Mouse (Mus musculus): ENCODE data around the gene Gm28051. TPM values are rescaled to one million over a fixed set of nuclear protein-coding genes. Genes with fewer than 3 reads are reported as not detected.

Gene Gm28051
- polyA plus RNA-seq, 1 experiment from 2014 or later, result not detected

- no peaks in the 10 kb centered on the region for H3K4me1 ChIP-seq (replicated peaks)
- no peak overlapping the region for H3K4me2 ChIP-seq
- no peaks in the 10 kb centered on the region for H3K9me3 ChIP-seq (replicated peaks)
- H3K4me3 ChIP-seq, result no peak overlapping the region
- H3K9ac ChIP-seq, result no peak overlapping the region
- 91% methylated on average over 4 of the region's 4 CpGs for WGBS
- no peaks in the 10 kb centered on the region for H3K27me3 ChIP-seq
- peaks cover 89% of the 10 kb centered on the region for H3K36me3 ChIP-seq
- ATAC-seq (replicated peaks; ENCODE audit: insufficient number of reproducible peaks, insufficient read depth, low FRiP score, low read depth), result no peak
- no peak overlapping the region for H3K27ac ChIP-seq
Observed at GRCm38 (mm10) chr12:102769000-102769399, 11.4 kb upstream of the Gm28051 start.

- no peaks in the 10 kb centered on the region for H3K27me3 ChIP-seq
- H3K4me3 ChIP-seq, result no peak overlapping the region
- H3K9ac ChIP-seq, result no peak overlapping the region
- no peaks in the 10 kb centered on the region for H3K9me3 ChIP-seq (replicated peaks)
- no peak overlapping the region for H3K4me2 ChIP-seq
- H3K27ac ChIP-seq, result no peak overlapping the region
- no peak for ATAC-seq (replicated peaks; ENCODE audit: insufficient number of reproducible peaks, insufficient read depth, low FRiP score, low read depth)
- peaks cover 13% of the 10 kb centered on the region for H3K4me1 ChIP-seq (replicated peaks)
- peaks cover 50% of the 10 kb centered on the region for H3K36me3 ChIP-seq
Observed at GRCm38 (mm10) chr12:102763696-102764095, 6.1 kb upstream of the Gm28051 start.

- Histone ChIP-seq H3K4me2 (no peak overlapping the region), H3K4me1 (replicated peaks) (peaks cover 16% of the 10 kb centered on the region), H3K27me3 (no peaks in the 10 kb centered on the region), H3K27ac (no peak overlapping the region), H3K4me3 (no peak overlapping the region), H3K9me3 (replicated peaks) (no peaks in the 10 kb centered on the region), H3K36me3 (peaks cover 32% of the 10 kb centered on the region), H3K9ac (no peak overlapping the region)
- no peak for ATAC-seq (replicated peaks; ENCODE audit: insufficient number of reproducible peaks, insufficient read depth, low FRiP score, low read depth)
- WGBS, result 83% methylated on average over 3 of the region's 3 CpGs
Observed at GRCm38 (mm10) chr12:102761668-102762067, 4.1 kb upstream of the Gm28051 start.

GRCm38 (mm10) chr12:102758936-102759335, 1.4 kb upstream of the Gm28051 start:
- Histone ChIP-seq H3K36me3 (peaks cover 11% of the 10 kb centered on the region; the same call in 1 of the 2 replicates), H3K4me3 (peak overlapping the region; percentile 90), H3K27ac (peak overlapping the region; percentile 87; the same call in 1 of the 2 replicates), H3K4me2 (peak overlapping the region; percentile 84), H3K4me1 (replicated peaks) (peaks cover 22% of the 10 kb centered on the region), H3K9me3 (replicated peaks) (no peaks in the 10 kb centered on the region), H3K27me3 (no peaks in the 10 kb centered on the region), H3K9ac (peak overlapping the region; percentile 82)
- no peak for ATAC-seq (replicated peaks; ENCODE audit: insufficient number of reproducible peaks, insufficient read depth, low FRiP score, low read depth)
- 6% methylated on average over 5 of the region's 5 CpGs for WGBS

GRCm38 (mm10) chr12:102758403-102758756, 815 bp upstream of the Gm28051 start, which contains the start of gene Gm20604:
Gm20604 (minus strand) TSS chr12:102758672.
- Histone ChIP-seq H3K4me3 (peak within 1 kb of the TSS; percentile 90), H3K36me3 (peaks cover 8% of the 10 kb centered on the region; the same call in 1 of the 2 replicates), H3K27ac (peak within 1 kb of the TSS; percentile 92), H3K9ac (peak within 1 kb of the TSS; percentile 82), H3K9me3 (replicated peaks) (no peaks in the 10 kb centered on the region), H3K27me3 (no peaks in the 10 kb centered on the region), H3K4me1 (replicated peaks) (peaks cover 22% of the 10 kb centered on the region), H3K4me2 (peak within 1 kb of the TSS; percentile 84)
- WGBS, result under 1% methylated on average over 10 of the region's 10 CpGs
- no peak for ATAC-seq (replicated peaks; ENCODE audit: insufficient number of reproducible peaks, insufficient read depth, low FRiP score, low read depth)

- Histone ChIP-seq H3K4me1 (replicated peaks) (peaks cover 22% of the 10 kb centered on the region), H3K27ac (peak overlapping the region; percentile 92), H3K4me2 (peak overlapping the region; percentile 79), H3K36me3 (peaks cover under 1% of the 10 kb centered on the region; the same call in 1 of the 2 replicates), H3K9me3 (replicated peaks) (no peaks in the 10 kb centered on the region), H3K9ac (peak overlapping the region; percentile 63), H3K4me3 (peak overlapping the region; percentile 90), H3K27me3 (no peaks in the 10 kb centered on the region)
- ATAC-seq (replicated peaks; ENCODE audit: insufficient number of reproducible peaks, insufficient read depth, low FRiP score, low read depth), result peak; percentile 81
- WGBS, result 1% methylated on average over 46 of the region's 46 CpGs
Observed at GRCm38 (mm10) chr12:102757055-102757688, 393 bp downstream of the Gm28051 start.

GRCm38 (mm10) chr12:102756304-102756703, 1.3 kb downstream of the Gm28051 start:
- Histone ChIP-seq H3K36me3 (no peaks in the 10 kb centered on the region; the same call in 1 of the 2 replicates), H3K4me3 (peak overlapping the region; percentile 90), H3K27ac (0 out of 2 replicates have a peak overlapping the region, but pooled peaks have one; percentile 92), H3K27me3 (no peaks in the 10 kb centered on the region), H3K9me3 (replicated peaks) (no peaks in the 10 kb centered on the region), H3K4me1 (replicated peaks) (peaks cover 22% of the 10 kb centered on the region), H3K9ac (peak overlapping the region; percentile 63; the same call in 1 of the 2 replicates), H3K4me2 (peak overlapping the region; percentile 79)
- ATAC-seq (replicated peaks; ENCODE audit: insufficient number of reproducible peaks, insufficient read depth, low FRiP score, low read depth), result no peak
- WGBS, result 81% methylated on average over 7 of the region's 7 CpGs

GRCm38 (mm10) chr12:102748256-102748655, 9.3 kb downstream of the Gm28051 start:
- Histone ChIP-seq H3K27me3 (no peaks in the 10 kb centered on the region), H3K9me3 (replicated peaks) (no peaks in the 10 kb centered on the region), H3K4me2 (no peak overlapping the region), H3K36me3 (peaks cover 14% of the 10 kb centered on the region), H3K9ac (no peak overlapping the region), H3K27ac (no peak overlapping the region), H3K4me3 (no peak overlapping the region), H3K4me1 (replicated peaks) (peaks cover 12% of the 10 kb centered on the region)
- 87% methylated on average over 3 of the region's 3 CpGs for WGBS
- ATAC-seq (replicated peaks; ENCODE audit: insufficient number of reproducible peaks, insufficient read depth, low FRiP score, low read depth), result no peak

GRCm38 (mm10) chr12:102744839-102745238, 12.7 kb downstream of the Gm28051 start:
- H3K9me3 ChIP-seq (replicated peaks), result no peaks in the 10 kb centered on the region
- H3K4me1 ChIP-seq (replicated peaks), result peaks cover 21% of the 10 kb centered on the region
- peak overlapping the region; percentile 93 for H3K4me3 ChIP-seq
- WGBS, result 50% methylated on average over 6 of the region's 6 CpGs
- H3K27me3 ChIP-seq, result no peaks in the 10 kb centered on the region
- ATAC-seq (replicated peaks; ENCODE audit: insufficient number of reproducible peaks, insufficient read depth, low FRiP score, low read depth), result no peak
- H3K27ac ChIP-seq, result no peak overlapping the region
- H3K9ac ChIP-seq, result 0 out of 2 replicates have a peak overlapping the region, but pooled peaks have one; percentile 91
- peaks cover 14% of the 10 kb centered on the region for H3K36me3 ChIP-seq
- H3K4me2 ChIP-seq, result peak overlapping the region; percentile 82

GRCm38 (mm10) chr12:102743589-102744574, 13.7 kb downstream of the Gm28051 start, which contains the start of the genes Moap1 and Tmem251:
Moap1 (minus strand) TSS chr12:102743661.
Tmem251 (plus strand) TSS chr12:102743762.
- peak within 1 kb of the TSS; percentile 82 for H3K4me2 ChIP-seq
- peak within 1 kb of the TSS; percentile 93 for H3K4me3 ChIP-seq
- H3K9ac ChIP-seq, result peak within 1 kb of the TSS; percentile 91
- H3K27ac ChIP-seq, result peak within 1 kb of the TSS; percentile 97
- H3K36me3 ChIP-seq, result peaks cover 14% of the 10 kb centered on the region
- no peaks in the 10 kb centered on the region for H3K9me3 ChIP-seq (replicated peaks)
- WGBS, result under 1% methylated on average over 63 of the region's 63 CpGs
- H3K4me1 ChIP-seq (replicated peaks), result peaks cover 21% of the 10 kb centered on the region
- peak; percentile 96 for ATAC-seq (replicated peaks; ENCODE audit: insufficient number of reproducible peaks, insufficient read depth, low FRiP score, low read depth)
- H3K27me3 ChIP-seq, result no peaks in the 10 kb centered on the region

- Histone ChIP-seq H3K9me3 (replicated peaks) (no peaks in the 10 kb centered on the region), H3K4me3 (peak overlapping the region; percentile 93), H3K27me3 (no peaks in the 10 kb centered on the region), H3K27ac (peak overlapping the region; percentile 97), H3K36me3 (peaks cover 14% of the 10 kb centered on the region), H3K4me2 (peak overlapping the region; percentile 82), H3K4me1 (replicated peaks) (peaks cover 21% of the 10 kb centered on the region), H3K9ac (peak overlapping the region; percentile 91)
- under 1% methylated on average over 33 of the region's 33 CpGs for WGBS
- peak; percentile 20; the same call in 1 of the 2 replicates for ATAC-seq (replicated peaks; ENCODE audit: insufficient number of reproducible peaks, insufficient read depth, low FRiP score, low read depth)
Observed at GRCm38 (mm10) chr12:102743036-102743588, 14.5 kb downstream of the Gm28051 start.

Measured in heart, embryonic 15.5 days (tissue).